ENCODE assay signal across 9 mouse cellular contexts in genomic region chr14:31790797-31791196, GRCm38 (mm10). TPM values are rescaled to one million over a fixed set of nuclear protein-coding genes. Genes with fewer than 3 reads are reported as not detected.
DNase-seq lines count a peak whose midpoint lies in the region; ATAC-seq and TF ChIP-seq lines count a peak whose summit lies in the region.
"Had no signal": no experiment of that assay in that cellular context is flagged by ENCODE, and none has a peak within 500 bp of the region (broad histone marks: within the 10 kb centered on the region; RNA-seq: fewer than 3 reads in every experiment).

No protein-coding gene starts in this region.

- peak; percentile 37 for DNase-seq in gastrocnemius, adult 18-20 months (ENCODE audit: low spot score)
- no peak for DNase-seq in gastrocnemius, postnatal 36 days
- DNase-seq in lung, embryonic 14.5 days = peak; percentile 79
- no peak for DNase-seq in lung, adult 18-20 months
- DNase-seq in cerebellum, adult 9-10 months = peak; percentile 68
- peak; percentile 72 for DNase-seq in retina, embryonic 14.5 days (ENCODE audit: low spot score)
- no peak for DNase-seq in heart, adult 11 months

- H3K4me3 ChIP-seq in lung, embryonic 14.5 days (ENCODE audit: low read depth, low read length) = no peak overlapping the region
- H3K4me3 ChIP-seq in forebrain, embryonic 16.5 days (replicated peaks; ENCODE audit: low read length) = no peak overlapping the region
- H3K4me3 ChIP-seq: forebrain, embryonic 12.5 days had no signal

- H3K4me2 ChIP-seq in lung, embryonic 14.5 days = no peak overlapping the region
- H3K4me2 ChIP-seq in forebrain, embryonic 16.5 days (ENCODE audit: low read length) = no peak overlapping the region
- H3K4me2 ChIP-seq: forebrain, embryonic 12.5 days had no signal

- no peaks in the 10 kb centered on the region for H3K36me3 ChIP-seq in lung, embryonic 14.5 days (ENCODE audit: insufficient read depth)
- H3K36me3 ChIP-seq in forebrain, embryonic 16.5 days (ENCODE audit: control insufficient read depth, insufficient read depth) = no peaks in the 10 kb centered on the region
- H3K36me3 ChIP-seq: forebrain, embryonic 12.5 days had no signal

- H3K9me3 ChIP-seq in lung, embryonic 14.5 days (ENCODE audit: low read depth, low read length) = no peaks in the 10 kb centered on the region
- H3K9me3 ChIP-seq in forebrain, embryonic 16.5 days (ENCODE audit: control insufficient read depth, low read length) = no peaks in the 10 kb centered on the region
- H3K9me3 ChIP-seq: forebrain, embryonic 12.5 days had no signal

- WGBS in lung, embryonic 14.5 days = 45% methylated on average over 1 of the region's 1 CpGs
- WGBS in forebrain, embryonic 16.5 days = 47% methylated on average over 1 of the region's 1 CpGs

- ATAC-seq in lung, embryonic 14.5 days (ENCODE audit: insufficient read depth) = no peak
- ATAC-seq in forebrain, embryonic 16.5 days = no peak; the same call in 1 of the 2 replicates

- H3K27ac ChIP-seq in lung, embryonic 14.5 days (ENCODE audit: low read depth) = no peak overlapping the region
- H3K27ac ChIP-seq in forebrain, embryonic 16.5 days (ENCODE audit: low read length) = no peak overlapping the region
- H3K27ac ChIP-seq: forebrain, embryonic 12.5 days had no signal

- intact Hi-C loops in gastrocnemius, postnatal 36 days (cut with DNase I) = loop anchor here (2.0 to 5.0 kb wide), 2 partner anchors 134 to 287 kb away; no protein-coding TSS in a partner anchor

- H3K9ac ChIP-seq in lung, embryonic 14.5 days = no peak overlapping the region
- H3K9ac ChIP-seq in forebrain, embryonic 16.5 days (replicated peaks; ENCODE audit: low read depth, low read length) = no peak overlapping the region
- H3K9ac ChIP-seq: forebrain, embryonic 12.5 days had no signal

- TF ChIP-seq CTCF in lung, embryonic 14.5 days (IDR thresholded peaks at IDR 0.05; ENCODE audit: low read depth) = peak; percentile 64

- H3K4me1 ChIP-seq in lung, embryonic 14.5 days (ENCODE audit: insufficient read depth) = no peaks in the 10 kb centered on the region
- H3K4me1 ChIP-seq in forebrain, embryonic 16.5 days (replicated peaks; ENCODE audit: control insufficient read depth, insufficient read depth, low read length) = peaks cover 11% of the 10 kb centered on the region

- H3K27me3 ChIP-seq in lung, embryonic 14.5 days (ENCODE audit: insufficient read depth, low read length) = no peaks in the 10 kb centered on the region
- H3K27me3 ChIP-seq in forebrain, embryonic 16.5 days (replicated peaks; ENCODE audit: control insufficient read depth, insufficient read depth, low read length) = no peaks in the 10 kb centered on the region
- H3K27me3 ChIP-seq: forebrain, embryonic 12.5 days had no signal

RNA-seq across cellular contexts. Expression of gene Ankrd28, which starts 39.7 kb away (rescaled TPM):
- total RNA-seq in gastrocnemius, adult 18-20 months (2021) = 10 to 100 TPM; 44.7 to 55.8 TPM
- total RNA-seq in gastrocnemius, postnatal 36 days (2021) = 10 to 100 TPM; 36.7 to 49.1 TPM
- 11.7 and 12.6 TPM in 2 replicates for polyA plus RNA-seq in lung, embryonic 14.5 days (2014; fragmentation: Nextera tagmentation; extraction: Ambion mirVana)
- polyA plus RNA-seq in forebrain, embryonic 16.5 days (2015; fragmentation: Nextera tagmentation; extraction: Ambion mirVana) = 12.2 and 12.4 TPM in 2 replicates

Comparison
In these comparisons a context has a peak if more than half of its experiments do, and no peak if none do; other contexts are left out.
1. DNase-seq: peak in gastrocnemius, adult 18-20 months (single experiment), lung, embryonic 14.5 days (single experiment), cerebellum, adult 9-10 months (single experiment) and retina, embryonic 14.5 days (single experiment); none in gastrocnemius, postnatal 36 days (0 of 2), lung, adult 18-20 months (0 of 2) and heart, adult 11 months (single experiment).